Mouse (Mus musculus) bone marrow macrophage, adult 2 months (primary cell): ENCODE measurements around the gene Hoxc5.

ENCODE experiments used
- CTCF ChIP-seq: IDR thresholded peaks from 2 replicates; pipeline ENCODE4 v1.5.1; 2012; ENCODE audit warnings: low read depth, mild to moderate bottlenecking, low read length, moderate library complexity
- POLR2A ChIP-seq: IDR thresholded peaks from 2 replicates; pipeline ENCODE4 v1.6.1; 2012; ENCODE audit warnings: mild to moderate bottlenecking, low read depth, low read length, borderline replicate concordance

DNA sequence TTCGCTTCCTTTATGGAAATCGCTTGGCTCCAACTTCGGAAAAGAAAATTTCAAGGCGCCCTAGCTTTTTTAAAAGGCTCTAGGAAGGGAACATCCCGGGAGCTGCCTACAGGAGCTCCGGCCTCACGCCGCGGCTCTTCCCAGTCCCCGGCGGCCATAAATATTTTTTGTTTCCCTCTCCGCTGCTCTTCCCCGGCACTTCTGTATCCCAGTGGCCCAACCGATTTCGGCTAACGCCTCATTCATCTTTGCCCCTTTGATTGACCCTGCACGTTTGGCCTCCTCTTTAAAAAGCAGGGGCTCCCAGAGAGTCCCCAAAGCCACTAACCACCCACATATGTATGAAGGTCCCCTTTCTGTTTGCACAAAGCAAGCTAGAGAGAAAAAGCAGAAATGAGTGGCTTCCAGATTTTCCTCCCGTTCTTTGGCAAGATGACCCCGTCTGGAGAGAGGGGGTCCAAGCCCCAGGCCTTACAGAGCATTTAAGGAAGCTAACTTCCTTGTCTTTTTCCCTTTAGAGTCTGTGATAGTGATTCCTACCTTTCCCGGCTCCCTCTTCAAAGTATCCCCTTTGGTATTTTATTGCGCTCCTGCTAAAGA, 92.2 kb downstream of the Hoxc5 start:
- TF ChIP-seq CTCF (no peak), POLR2A (no peak)
